Mouse (Mus musculus) midbrain, embryonic 11.5 days (tissue): Measurements from ENCODE around the gene Gpm6a. TPM values are rescaled to one million over a fixed set of nuclear protein-coding genes. Genes with fewer than 3 reads are reported as not detected.

ENCODE experiments used
- ATAC-seq: fragments of 200-750 bp; cut with Nextera tagmentation; 2 replicates; pipeline ENCODE4 v1.8.0; 2017; ENCODE audit warnings: moderate TSS enrichment, moderate library complexity; ENCODE audit not compliant: low FRiP score
- DNase-seq: peaks from one replicate; pipeline ENCODE4 v3.0.0; 2015; ENCODE audit warnings: low spot score; ENCODE audit errors: missing footprints
- H3K27ac ChIP-seq: fragments of 300-500 bp; sonication (generic); 2 replicates; pipeline ENCODE4 v1.5.1; 2014; ENCODE audit warnings: low read depth, low read length
- H3K27me3 ChIP-seq: fragments of 300-500 bp; sonication (generic); 2 replicates; pipeline ENCODE4 v1.6.1; 2014; ENCODE audit warnings: mild to moderate bottlenecking, low read length, moderate library complexity, mixed read lengths; ENCODE audit not compliant: control insufficient read depth, insufficient read depth
- H3K36me3 ChIP-seq: fragments of 300-500 bp; sonication (generic); 2 replicates; pipeline ENCODE4 v1.6.1; 2014; ENCODE audit warnings: mild to moderate bottlenecking, low read length, moderate library complexity, mixed read lengths; ENCODE audit not compliant: control insufficient read depth, insufficient read depth
- H3K4me1 ChIP-seq: fragments of 300-500 bp; sonication (generic); 2 replicates; pipeline ENCODE4 v1.6.1; 2014; ENCODE audit warnings: low read length; ENCODE audit not compliant: control insufficient read depth, insufficient read depth
- H3K4me2 ChIP-seq: fragments of 300-500 bp; sonication (generic); 2 replicates; pipeline ENCODE4 v1.6.1; 2014; ENCODE audit warnings: mild to moderate bottlenecking, moderate library complexity
- H3K4me3 ChIP-seq: fragments of 300-500 bp; sonication (generic); 2 replicates; pipeline ENCODE4 v1.5.1; 2014; ENCODE audit warnings: low read depth, low read length
- H3K9ac ChIP-seq: fragments of 300-500 bp; sonication (generic); 2 replicates; pipeline ENCODE4 v1.6.1; 2014; ENCODE audit warnings: low read length
- H3K9me3 ChIP-seq: fragments of 300-500 bp; sonication (generic); 2 replicates; pipeline ENCODE4 v1.6.1; 2016; ENCODE audit warnings: low read length; ENCODE audit not compliant: control insufficient read depth
- WGBS: fragments of 180-500 bp; shearing (Covaris S2); extraction: QIAGEN DNeasy Blood & Tissue Kit; methylation state at CpG from one replicate; pipeline ENCODE4 v1.1.7; 2014; 5-methylcytosine and 5-hydroxymethylcytosine counted together
- polyA plus RNA-seq: library from polyadenylated mRNA; unstranded; fragments of >200 nt; fragmentation: Nextera tagmentation; extraction: Ambion mirVana; gene quantifications from 2 replicates; pipeline ENCODE4 v1.2.1, GENCODE M21; 2014

The Gpm6a gene
- polyA plus RNA-seq, 1 experiment from 2014 or later, result 163 TPM

- Histone ChIP-seq H3K4me1 (peaks cover 3% of the 10 kb centered on the region; the same call in 1 of the 2 replicates), H3K9me3 (no peaks in the 10 kb centered on the region), H3K36me3 (no peaks in the 10 kb centered on the region), H3K27me3 (no peaks in the 10 kb centered on the region), H3K27ac (no peak overlapping the region), H3K9ac (no peak overlapping the region), H3K4me2 (no peak overlapping the region), H3K4me3 (no peak overlapping the region)
- ATAC-seq (peak; percentile 74), DNase-seq (no peak)
- under 1% methylated on average over 2 of the region's 2 CpGs for WGBS
Measured at GRCm38 (mm10) chr8:54989093-54989492, 34.5 kb downstream of the Gpm6a start.

GRCm38 (mm10) chr8:54991840-54992609 is 37.4 kb downstream of the Gpm6a start:
- H3K36me3 ChIP-seq, result no peaks in the 10 kb centered on the region
- H3K9ac ChIP-seq, result no peak overlapping the region
- H3K4me1 ChIP-seq, result peaks cover 3% of the 10 kb centered on the region; the same call in 1 of the 2 replicates
- H3K27ac ChIP-seq, result no peak overlapping the region; the same call in 1 of the 2 replicates
- H3K27me3 ChIP-seq, result no peaks in the 10 kb centered on the region
- 0 out of 2 replicates have a peak, but pooled peaks have one; percentile 51 for ATAC-seq
- no peak overlapping the region for H3K4me3 ChIP-seq
- no peaks in the 10 kb centered on the region for H3K9me3 ChIP-seq
- no peak for DNase-seq
- H3K4me2 ChIP-seq, result no peak overlapping the region
- 74% methylated on average over 3 of the region's 3 CpGs for WGBS

DNA sequence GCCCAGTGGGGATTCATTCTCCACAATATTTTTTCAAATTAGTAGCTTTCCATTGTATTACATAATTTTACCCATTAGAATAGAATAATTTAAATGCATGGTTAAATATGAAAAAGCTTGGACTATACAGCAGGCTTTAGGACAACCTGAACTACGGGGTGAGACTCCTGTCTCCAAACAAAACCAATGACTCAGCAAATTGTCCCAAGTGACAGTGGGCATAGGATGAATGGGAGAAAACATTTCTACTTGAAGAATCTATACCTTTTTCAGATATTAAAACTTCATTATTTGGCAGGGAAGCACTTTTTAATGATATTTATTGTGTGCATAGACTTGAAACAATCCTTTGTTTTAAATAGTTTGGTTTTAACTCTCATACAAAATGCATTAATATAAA is 41.0 kb downstream of the Gpm6a start:
- no peak overlapping the region for H3K9ac ChIP-seq
- H3K4me1 ChIP-seq, result no peaks in the 10 kb centered on the region
- no peak overlapping the region for H3K4me2 ChIP-seq
- no peak overlapping the region for H3K4me3 ChIP-seq
- DNase-seq, result no peak
- H3K27ac ChIP-seq, result no peak overlapping the region
- no peaks in the 10 kb centered on the region for H3K36me3 ChIP-seq
- 80% methylated on average over 1 of the region's 1 CpGs for WGBS
- no peak for ATAC-seq
- H3K9me3 ChIP-seq, result no peaks in the 10 kb centered on the region
- H3K27me3 ChIP-seq, result no peaks in the 10 kb centered on the region

GRCm38 (mm10) chr8:55002398-55002797 is 47.8 kb downstream of the Gpm6a start:
- H3K9ac ChIP-seq, result no peak overlapping the region
- no peaks in the 10 kb centered on the region for H3K36me3 ChIP-seq
- DNase-seq (no peak), ATAC-seq (no peak)
- WGBS, result 73% methylated on average over 1 of the region's 1 CpGs
- H3K27me3 ChIP-seq, result no peaks in the 10 kb centered on the region
- no peak overlapping the region for H3K4me3 ChIP-seq
- H3K4me2 ChIP-seq, result no peak overlapping the region
- H3K4me1 ChIP-seq, result no peaks in the 10 kb centered on the region
- no peak overlapping the region for H3K27ac ChIP-seq
- H3K9me3 ChIP-seq, result no peaks in the 10 kb centered on the region

GRCm38 (mm10) chr8:55002946-55003345 is 48.3 kb downstream of the Gpm6a start:
- Histone ChIP-seq H3K4me1 (no peaks in the 10 kb centered on the region), H3K4me3 (no peak overlapping the region), H3K36me3 (no peaks in the 10 kb centered on the region), H3K9ac (no peak overlapping the region), H3K9me3 (no peaks in the 10 kb centered on the region), H3K27me3 (no peaks in the 10 kb centered on the region), H3K4me2 (no peak overlapping the region), H3K27ac (no peak overlapping the region)
- no peak for ATAC-seq
- WGBS, result 58% methylated on average over 2 of the region's 2 CpGs
- no peak for DNase-seq

DNA sequence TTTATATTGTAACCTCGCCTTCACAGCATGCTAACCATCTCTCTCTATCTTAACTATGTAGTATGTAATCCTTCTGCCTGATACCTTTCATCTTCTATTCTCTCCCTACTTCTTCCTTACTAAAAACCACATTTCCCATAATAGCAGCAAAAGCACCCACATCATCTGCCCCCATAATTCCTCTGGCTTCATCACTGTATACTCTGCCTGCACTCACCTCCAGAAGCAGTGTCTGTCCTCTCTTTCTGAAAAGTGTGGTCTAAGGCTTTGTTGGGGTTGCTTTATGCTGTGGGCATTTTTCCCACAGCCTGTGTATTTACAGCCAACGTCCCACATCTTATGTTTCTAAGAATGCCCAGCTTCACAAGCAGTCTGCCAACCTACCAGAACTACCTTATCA is 57.6 kb downstream of the Gpm6a start:
- no peaks in the 10 kb centered on the region for H3K4me1 ChIP-seq
- no peak for ATAC-seq
- no peaks in the 10 kb centered on the region for H3K36me3 ChIP-seq
- no peak overlapping the region for H3K4me2 ChIP-seq
- H3K9me3 ChIP-seq, result no peaks in the 10 kb centered on the region
- no peaks in the 10 kb centered on the region for H3K27me3 ChIP-seq
- H3K4me3 ChIP-seq, result no peak overlapping the region
- 81% methylated on average over 2 of the region's 2 CpGs for WGBS
- no peak for DNase-seq
- H3K9ac ChIP-seq, result no peak overlapping the region
- no peak overlapping the region for H3K27ac ChIP-seq

- Histone ChIP-seq H3K4me3 (no peak overlapping the region), H3K9ac (no peak overlapping the region), H3K27me3 (no peaks in the 10 kb centered on the region), H3K4me1 (no peaks in the 10 kb centered on the region), H3K27ac (no peak overlapping the region), H3K36me3 (no peaks in the 10 kb centered on the region), H3K4me2 (no peak overlapping the region), H3K9me3 (no peaks in the 10 kb centered on the region)
- no peak for DNase-seq
- WGBS, result 79% methylated on average over 1 of the region's 1 CpGs
- no peak for ATAC-seq
Measured at GRCm38 (mm10) chr8:55017071-55017470, 62.4 kb downstream of the Gpm6a start.

GRCm38 (mm10) chr8:55025851-55026660 is 71.4 kb downstream of the Gpm6a start:
- DNase-seq (peak; percentile 96), ATAC-seq (peak; percentile 89)
- Histone ChIP-seq H3K4me3 (no peak overlapping the region), H3K9ac (0 out of 2 replicates have a peak overlapping the region, but pooled peaks have one; percentile 26), H3K27ac (peak overlapping the region; percentile 78), H3K27me3 (no peaks in the 10 kb centered on the region), H3K36me3 (no peaks in the 10 kb centered on the region), H3K9me3 (no peaks in the 10 kb centered on the region), H3K4me2 (peak overlapping the region; percentile 31), H3K4me1 (peaks cover 8% of the 10 kb centered on the region)
- 19% methylated on average over 10 of the region's 10 CpGs for WGBS

DNA sequence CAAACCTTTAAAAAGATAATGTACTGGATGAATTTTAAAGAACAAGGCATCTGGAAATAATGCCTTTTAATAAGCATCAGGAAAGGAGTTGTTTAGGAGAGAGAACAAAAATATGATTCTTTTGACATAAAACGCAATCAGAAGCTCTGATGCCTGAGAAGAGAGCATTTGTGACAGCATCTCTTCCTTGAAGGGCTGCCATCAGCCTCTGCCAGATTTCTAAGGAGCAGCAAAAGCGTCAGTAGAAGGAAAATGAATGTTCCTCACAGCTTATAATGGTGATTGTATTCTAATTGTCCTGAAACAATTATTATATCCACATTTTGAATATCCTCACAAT is 72.0 kb downstream of the Gpm6a start:
- ATAC-seq (peak; percentile 5; the same call in 1 of the 2 replicates), DNase-seq (peak; percentile 90)
- Histone ChIP-seq H3K4me2 (peak overlapping the region; percentile 31; the same call in 1 of the 2 replicates), H3K4me1 (peaks cover 8% of the 10 kb centered on the region), H3K27ac (peak overlapping the region; percentile 78), H3K4me3 (no peak overlapping the region), H3K9me3 (no peaks in the 10 kb centered on the region), H3K9ac (0 out of 2 replicates have a peak overlapping the region, but pooled peaks have one; percentile 27), H3K27me3 (no peaks in the 10 kb centered on the region), H3K36me3 (no peaks in the 10 kb centered on the region)
- 33% methylated on average over 2 of the region's 2 CpGs for WGBS
